Mouse (Mus musculus) regulatory T cell (primary cell): ENCODE measurements around the gene Opalin.

Experiments
- in situ Hi-C: fragments of 300-600 bp; cut with MboI, MseI; formaldehyde crosslinking; loops from one replicate; pipeline ENCODE4 v1.15.1; 2025; ENCODE audit warnings: high pct_unique_total_duplicates

Opalin gene

GRCm38 (mm10) chr19:41081589-41081988 is 4.7 kb upstream of the Opalin start:
- in situ Hi-C loops: loop anchor here (10.0 kb wide), 1 partner anchor 113 kb away; no protein-coding TSS in a partner anchor

GRCm38 (mm10) chr19:41073746-41074455 is 3.0 kb downstream of the Opalin start:
- in situ Hi-C loops: no loop called here

- in situ Hi-C loops: no loop called here
Measured at GRCm38 (mm10) chr19:41071500-41071899, 5.4 kb downstream of the Opalin start.

GRCm38 (mm10) chr19:41054702-41055101 is 22.2 kb downstream of the Opalin start:
- in situ Hi-C loops: loop anchor here (5.0 kb wide), 1 partner anchor 297 kb away; no protein-coding TSS in a partner anchor

- in situ Hi-C loops: loop anchor here (5.0 kb wide), 1 partner anchor 296 kb away; no protein-coding TSS in a partner anchor
Measured at GRCm38 (mm10) chr19:41053530-41053929, 23.4 kb downstream of the Opalin start.

- in situ Hi-C loops: loop anchor here (5.0 kb wide), 1 partner anchor 295 kb away; no protein-coding TSS in a partner anchor
Measured at GRCm38 (mm10) chr19:41052247-41052646, 24.7 kb downstream of the Opalin start.

- in situ Hi-C loops: loop anchor here (5.0 kb wide), 1 partner anchor 294 kb away; no protein-coding TSS in a partner anchor
Measured at GRCm38 (mm10) chr19:41051714-41052113, 25.2 kb downstream of the Opalin start.

- in situ Hi-C loops: no loop called here
Measured at GRCm38 (mm10) chr19:41048187-41048559, 28.7 kb downstream of the Opalin start.

GRCm38 (mm10) chr19:41047437-41048186 is 29.3 kb downstream of the Opalin start:
- in situ Hi-C loops: no loop called here

GRCm38 (mm10) chr19:41045091-41045770 is 31.7 kb downstream of the Opalin start:
- in situ Hi-C loops: no loop called here

- in situ Hi-C loops: no loop called here
Measured at GRCm38 (mm10) chr19:41039110-41039509, 37.8 kb downstream of the Opalin start.

GRCm38 (mm10) chr19:41035809-41036551 is 40.9 kb downstream of the Opalin start:
- in situ Hi-C loops: no loop called here

- in situ Hi-C loops: no loop called here
Measured at GRCm38 (mm10) chr19:41031869-41032268, 45.0 kb downstream of the Opalin start.

GRCm38 (mm10) chr19:41031009-41031408 is 45.9 kb downstream of the Opalin start:
- in situ Hi-C loops: no loop called here

- in situ Hi-C loops: no loop called here
Measured at GRCm38 (mm10) chr19:41030161-41030560, 46.8 kb downstream of the Opalin start.

- in situ Hi-C loops: loop anchor here (10.0 kb wide), 1 partner anchor 444 kb away; the partner anchor contains the start of gene Aldh18a1
Measured at GRCm38 (mm10) chr19:41029219-41029618, 47.7 kb downstream of the Opalin start, which contains the start of gene Dntt. Dntt (plus strand) TSS chr19:41029275.

GRCm38 (mm10) chr19:41027601-41028000 is 49.3 kb downstream of the Opalin start:
- in situ Hi-C loops: loop anchor here (10.0 kb wide), 1 partner anchor 443 kb away; the partner anchor contains the start of gene Aldh18a1

- in situ Hi-C loops: loop anchor here (10.0 kb wide), 1 partner anchor 442 kb away; the partner anchor contains the start of gene Aldh18a1
Measured at GRCm38 (mm10) chr19:41027024-41027423, 49.9 kb downstream of the Opalin start.

- in situ Hi-C loops: loop anchor here (10.0 kb wide), 1 partner anchor 442 kb away; the partner anchor contains the start of gene Aldh18a1
Measured at GRCm38 (mm10) chr19:41026551-41026950, 50.4 kb downstream of the Opalin start.

- in situ Hi-C loops: loop anchor here (10.0 kb wide), 1 partner anchor 437 kb away; the partner anchor contains the start of gene Aldh18a1
Measured at GRCm38 (mm10) chr19:41022244-41022643, 54.7 kb downstream of the Opalin start.

- in situ Hi-C loops: loop anchor here (10.0 kb wide), 1 partner anchor 436 kb away; the partner anchor contains the start of gene Aldh18a1
Measured at GRCm38 (mm10) chr19:41020537-41020936, 56.4 kb downstream of the Opalin start.
